Mouse (Mus musculus) cerebellum, postnatal 10 days (tissue): ENCODE measurements at regions not wholly inside any gene's neighbourhood (a gene's known extent, or its start where the extent isn't known, plus 50 kb on each side); places are given as distances from the start of the nearest gene placed in this dataset.
A peak's percentile ranks its signal among the peaks of the same experiment; 100 is the strongest.
"Not testable (repeated sequence)": the region's sequence is repeated elsewhere in the genome, so short reads cannot be mapped to it uniquely, and the experiment has no call there.

Experiments used
- DNase-seq, 2 experiments: peaks; one replicate each; pipeline ENCODE4 v3.0.0; 2021; ENCODE audit warnings: mixed read lengths in 2 of 2

GRCm38 (mm10) chr11:91524019-91524418, 53.3 kb downstream of the Kif2b start:
- DNase-seq = no peak

DNA sequence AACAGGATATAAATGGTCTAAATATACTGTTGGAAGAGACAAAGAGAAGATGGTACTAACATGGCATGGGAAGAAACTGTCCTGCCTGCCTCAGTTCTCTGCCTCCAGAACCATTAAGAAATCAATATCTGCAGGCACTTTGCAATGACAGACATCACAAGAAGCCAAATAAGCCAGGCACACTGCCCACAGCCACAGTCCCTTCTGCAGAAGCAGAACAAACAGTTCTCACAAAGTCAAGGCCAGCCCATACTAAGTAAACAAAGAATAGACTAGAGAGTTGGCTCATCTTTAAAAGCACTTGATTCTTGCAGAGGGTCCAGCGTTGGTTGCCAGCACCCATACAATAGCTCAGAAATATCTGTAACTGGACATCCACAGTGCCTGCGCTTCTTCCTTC, 98.1 kb downstream of the Kif2b start:
- peak; percentile 5 to 24 for DNase-seq

DNA sequence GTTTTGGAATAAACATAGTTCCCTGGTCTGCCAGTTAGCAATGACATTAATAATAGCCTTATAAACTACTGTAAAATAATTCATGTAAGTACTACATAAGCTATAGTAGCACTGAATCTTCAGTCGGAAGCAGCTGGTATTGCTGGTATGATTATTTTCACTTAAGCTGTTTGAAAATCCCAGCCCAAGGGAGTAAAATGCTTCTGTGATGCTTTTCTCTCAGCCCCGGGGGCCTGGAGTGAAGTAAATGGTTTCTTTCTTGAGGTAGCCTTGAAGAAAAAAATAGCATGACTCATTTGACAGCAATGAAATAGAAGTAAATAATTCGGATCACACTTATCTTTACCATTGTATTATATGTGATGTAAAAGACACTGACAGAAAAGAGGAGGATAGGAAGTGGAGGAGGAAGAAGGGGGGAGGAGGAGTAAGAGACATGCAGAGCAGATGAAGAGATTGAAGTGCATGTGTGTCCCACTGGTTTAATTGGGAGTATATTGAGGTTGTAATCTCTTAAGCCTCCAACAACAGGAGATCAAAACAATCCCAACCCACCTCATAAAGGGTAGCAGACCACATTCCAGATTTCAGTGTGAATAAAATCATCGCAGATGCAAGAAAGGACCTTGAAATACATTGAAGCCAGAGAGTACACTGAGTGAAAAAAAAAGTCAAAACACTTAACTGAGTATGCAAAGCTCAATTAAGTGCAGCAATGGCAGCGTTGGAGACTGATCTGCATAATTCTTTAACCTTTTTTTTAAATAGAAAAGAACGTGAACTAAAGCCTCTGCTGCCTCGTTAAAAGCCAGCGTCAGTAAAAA, 113.6 kb downstream of the Kif2b start:
- DNase-seq = no peak

GRCm38 (mm10) chr11:91461946-91462345, 115.4 kb downstream of the Kif2b start:
- peak; percentile 39 to 44 for DNase-seq

DNA sequence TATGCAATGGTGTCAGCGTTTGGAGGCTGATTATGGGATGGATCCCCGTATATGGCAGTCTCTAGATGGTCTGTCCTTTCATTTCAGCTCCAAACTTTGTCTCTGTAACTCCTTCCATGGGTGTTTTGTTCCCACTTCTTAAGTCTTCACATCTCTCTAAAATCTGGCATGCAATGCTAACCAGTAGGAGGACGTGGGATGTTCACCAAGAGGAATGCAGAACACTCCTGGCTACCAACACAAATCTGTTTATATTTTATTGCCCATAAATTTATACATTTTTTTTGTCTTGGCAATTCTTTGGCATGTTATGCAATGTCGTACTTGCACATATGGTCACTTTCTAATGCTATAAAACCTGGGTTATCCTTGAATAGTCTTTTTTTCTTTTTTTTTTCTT, 135.0 kb downstream of the Kif2b start:
- DNase-seq = no peak

DNA sequence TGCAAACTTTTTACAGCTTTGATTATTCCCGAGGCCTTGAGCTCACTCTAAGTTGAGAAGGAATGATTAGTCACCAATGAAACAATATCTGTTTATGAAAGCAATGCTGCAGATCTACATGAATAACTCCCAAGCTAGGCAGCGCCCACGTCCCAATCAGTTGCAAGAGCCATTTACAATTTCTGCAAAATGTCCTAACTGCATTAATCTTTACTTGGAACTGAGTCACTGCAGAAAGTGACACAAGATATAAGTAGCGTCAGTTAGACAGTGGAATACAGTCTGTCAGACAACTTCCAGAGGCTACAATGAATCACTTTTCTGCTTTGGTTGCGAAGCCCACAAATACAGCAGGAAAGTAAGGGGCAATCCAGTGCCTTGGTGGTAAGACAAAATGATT, 145.2 kb downstream of the Kif2b start:
- DNase-seq = no peak

DNA sequence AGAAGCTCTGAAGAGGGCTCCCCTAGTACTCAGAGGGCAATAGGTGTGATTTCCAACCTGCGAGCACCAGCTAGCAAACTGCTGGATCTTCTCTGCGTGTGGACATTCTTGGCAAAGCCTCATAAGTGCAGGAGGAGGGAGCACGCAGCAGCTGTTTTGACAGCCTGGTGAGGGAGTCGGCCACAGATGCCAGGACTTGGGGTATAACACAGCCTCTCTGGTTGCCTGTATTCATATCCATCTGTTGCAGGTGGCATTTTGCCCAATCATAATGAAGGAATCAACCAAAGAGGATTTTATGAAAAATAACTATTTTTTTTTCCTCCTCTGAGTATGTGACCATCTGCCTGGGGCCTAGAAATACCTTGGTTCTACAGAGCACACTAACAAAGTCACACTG, 150.6 kb downstream of the Kif2b start:
- DNase-seq = peak; percentile 89 to 91

- peak; percentile 1 to 5 for DNase-seq
Measured at GRCm38 (mm10) chr11:91387172-91387571, 190.2 kb downstream of the Kif2b start.

DNA sequence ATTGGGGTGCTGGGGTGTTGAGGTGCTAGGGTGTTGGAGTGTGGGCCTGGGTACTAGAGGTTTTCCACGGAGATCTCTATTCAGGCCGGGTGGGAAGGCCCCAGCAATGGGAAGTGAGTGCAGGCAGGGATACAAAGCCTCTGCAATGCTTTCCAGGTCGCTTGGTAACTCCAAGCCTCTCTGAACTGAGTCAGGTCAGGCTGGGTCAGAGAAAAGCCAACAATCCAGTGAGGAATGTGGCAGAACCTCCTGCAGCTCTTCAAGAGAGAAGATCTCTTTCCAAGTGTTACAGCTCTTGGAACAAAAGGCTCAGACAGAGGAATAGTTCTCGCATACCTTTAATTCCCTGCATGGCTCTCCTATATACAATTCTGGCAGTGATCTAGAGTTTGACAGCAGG, 220.3 kb downstream of the Kif2b start:
- DNase-seq = no peak

GRCm38 (mm10) chr11:91342629-91343028, 234.7 kb downstream of the Kif2b start:
- DNase-seq = no peak

DNA sequence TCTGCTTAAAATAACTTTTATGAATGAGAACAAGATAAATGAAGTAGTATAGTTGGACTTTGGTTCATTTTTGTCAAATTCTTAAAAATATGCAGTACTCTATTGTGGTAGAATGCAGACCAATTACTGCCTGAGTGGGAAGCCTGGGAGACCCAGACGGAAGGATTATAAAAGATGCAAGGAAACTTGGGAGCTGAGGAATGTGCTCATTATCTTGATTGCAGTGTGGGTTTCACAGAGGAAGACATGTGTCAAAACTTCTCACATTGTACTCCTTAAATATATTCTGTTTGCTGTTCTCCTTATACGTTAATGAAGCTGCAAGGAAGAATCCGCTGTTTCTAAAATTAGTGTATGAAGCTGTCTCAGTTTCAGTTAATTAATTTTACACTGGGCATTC, 244.3 kb downstream of the Kif2b start:
- DNase-seq = no peak

DNA sequence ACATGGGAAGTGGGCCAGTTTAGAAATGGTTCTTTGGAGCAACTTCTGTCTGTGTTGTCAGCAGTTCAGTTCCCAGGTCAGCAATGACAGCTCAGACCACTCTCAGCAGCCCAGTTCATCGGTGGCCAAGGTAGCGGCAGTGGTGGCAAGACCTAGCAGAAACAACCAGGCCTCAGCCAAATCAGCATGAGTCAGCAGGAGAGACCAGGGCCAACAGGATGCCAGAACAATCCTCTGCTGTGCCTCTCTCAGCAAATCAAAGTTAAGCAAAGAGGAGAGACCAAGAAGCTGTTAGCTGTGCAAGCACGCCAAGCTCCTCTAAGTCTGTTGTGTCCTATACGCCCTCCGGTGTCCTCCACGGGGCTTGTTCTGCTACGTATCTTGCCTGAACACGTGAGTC, 249.8 kb downstream of the Kif2b start:
- no peak for DNase-seq

- DNase-seq = no peak
Measured at GRCm38 (mm10) chr11:91310212-91310742, 267.1 kb downstream of the Kif2b start.

DNA sequence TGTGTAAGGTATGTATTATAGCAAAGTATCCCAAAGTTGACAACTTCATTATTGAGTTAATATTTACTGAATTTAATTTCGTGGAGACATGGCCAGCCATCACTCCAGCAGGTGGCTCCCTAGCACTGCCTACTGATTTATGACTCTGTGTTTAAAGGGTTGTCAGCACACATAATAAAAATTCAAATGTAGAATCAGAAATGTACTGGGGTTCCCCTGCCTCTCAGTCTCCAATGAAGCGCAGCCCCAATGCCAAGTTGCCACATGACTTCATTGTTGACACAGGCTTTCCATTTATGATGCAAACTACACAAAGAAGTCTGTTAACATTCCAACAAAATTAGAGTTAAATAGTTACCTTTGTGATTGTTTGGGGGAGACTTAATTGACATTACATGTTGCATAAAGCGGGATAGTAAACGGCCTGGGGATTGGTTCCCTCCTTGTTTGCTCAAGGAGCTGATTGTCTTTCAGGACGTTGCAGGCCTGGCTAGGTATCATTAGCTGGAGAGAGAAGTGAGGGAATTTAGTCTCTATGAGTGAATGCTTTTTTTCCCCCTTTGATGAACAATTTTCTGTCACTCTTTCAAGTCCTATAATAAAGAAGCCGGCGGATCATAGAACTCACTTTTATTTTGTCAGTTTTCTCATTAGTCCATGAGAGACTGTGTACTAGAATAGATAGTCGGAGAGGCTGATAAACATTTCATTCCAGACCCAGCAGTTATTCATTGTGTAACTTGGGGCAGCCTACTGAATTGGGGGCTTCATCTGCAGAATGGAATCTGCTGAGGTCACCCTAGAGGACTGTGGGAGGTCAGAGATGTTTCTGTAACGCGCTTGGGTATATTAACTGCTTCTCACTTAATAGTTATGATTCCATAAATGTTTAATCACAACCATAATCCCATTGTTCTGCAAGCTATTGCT, 287.9 kb downstream of the Kif2b start:
- DNase-seq = peak; percentile 52 to 66

GRCm38 (mm10) chr11:91286376-91286775, 291.0 kb downstream of the Kif2b start:
- no peak for DNase-seq

DNA sequence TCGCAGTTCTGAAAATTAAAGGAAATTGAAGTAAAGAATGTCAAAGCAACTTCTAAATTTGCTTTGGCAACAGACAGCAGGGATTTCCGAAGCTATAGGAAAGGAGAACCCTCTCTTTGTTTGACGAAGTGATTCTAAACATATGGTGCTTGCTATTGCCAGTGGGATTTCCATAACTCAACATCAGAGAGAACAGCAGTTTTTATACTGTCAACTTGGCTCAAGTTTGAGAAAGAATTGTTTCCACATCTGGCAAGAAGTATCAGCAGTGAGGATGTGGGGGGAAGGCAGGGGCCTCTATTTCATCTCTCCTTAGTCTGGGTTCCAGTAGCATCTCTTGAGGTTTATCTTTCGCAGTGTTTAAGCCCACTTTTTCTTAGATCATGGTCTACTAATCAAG, 315.1 kb downstream of the Kif2b start:
- no peak for DNase-seq

DNA sequence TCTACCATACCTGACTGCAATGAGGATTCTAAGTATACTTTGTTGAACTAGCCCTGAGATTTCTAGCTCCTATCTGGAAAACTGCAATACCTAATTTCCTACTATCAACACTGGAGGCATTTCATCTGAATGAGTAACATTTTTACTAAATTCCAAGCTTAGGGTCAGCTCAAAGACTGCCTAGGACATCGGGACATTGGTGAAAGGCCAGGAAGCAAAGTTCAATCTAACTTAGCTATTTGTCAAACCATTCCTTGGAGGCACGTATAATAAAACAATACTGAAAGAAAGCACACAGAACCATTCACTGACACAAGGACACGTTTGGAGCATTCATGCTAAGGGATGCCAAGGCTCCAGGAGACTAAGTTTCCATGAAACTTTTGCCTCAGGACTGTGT, 335.3 kb downstream of the Kif2b start:
- DNase-seq = not testable (repeated sequence)

GRCm38 (mm10) chr11:91216158-91216557, 361.2 kb downstream of the Kif2b start:
- DNase-seq = no peak

GRCm38 (mm10) chr11:91213104-91213503, 364.3 kb downstream of the Kif2b start:
- no peak for DNase-seq

- no peak for DNase-seq
Measured at GRCm38 (mm10) chr11:91206470-91206869, 370.9 kb downstream of the Kif2b start.

GRCm38 (mm10) chr11:91204416-91204815, 372.9 kb downstream of the Kif2b start:
- DNase-seq = peak in 1 of 2 experiments; percentile 9

- DNase-seq = no peak
Measured at GRCm38 (mm10) chr11:91196841-91197240, 380.5 kb downstream of the Kif2b start.

DNA sequence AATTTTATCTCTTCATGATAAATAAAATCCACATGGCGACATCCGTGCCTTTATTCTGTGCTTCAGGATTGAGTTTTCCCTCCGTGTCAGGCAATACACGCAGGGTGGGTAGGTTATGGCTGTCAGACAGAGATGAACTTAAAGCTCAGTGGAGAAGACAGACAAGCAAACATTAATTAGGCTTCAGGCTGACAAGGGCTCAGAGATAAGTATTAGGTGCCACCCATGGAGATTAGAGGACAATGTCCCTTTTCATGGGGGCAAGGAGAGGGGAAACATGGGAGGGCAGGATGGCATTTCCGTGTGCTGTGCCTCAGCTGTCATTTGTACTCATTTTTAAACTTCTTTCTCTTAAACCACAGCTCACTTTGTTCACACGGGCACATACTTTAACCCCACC, 381.0 kb downstream of the Kif2b start:
- no peak for DNase-seq

DNA sequence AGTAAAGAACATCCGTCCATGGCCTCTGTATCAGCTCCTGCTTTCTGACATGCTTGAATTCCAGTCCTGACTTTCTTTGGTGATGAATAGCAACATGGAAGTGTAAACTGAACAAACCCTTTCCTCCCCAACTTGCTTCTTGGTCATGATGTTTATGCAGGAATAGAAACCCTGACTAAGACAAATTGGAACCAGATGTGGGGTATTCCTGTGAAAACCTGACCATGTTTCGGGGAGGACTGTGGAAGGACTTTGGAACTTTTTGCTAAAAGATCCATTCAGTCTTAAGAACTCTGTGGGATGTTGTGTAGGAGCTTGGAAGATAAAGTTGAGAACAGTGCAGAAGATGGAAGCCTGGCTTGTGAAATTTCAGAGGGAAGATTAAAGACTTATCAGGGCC, 410.0 kb downstream of the Kif2b start:
- not testable (repeated sequence) for DNase-seq
